Mouse (Mus musculus) liver, embryonic 18 days (tissue): Measurements from ENCODE around the gene Ngdn. TPM values are rescaled to one million over a fixed set of nuclear protein-coding genes. Genes with fewer than 3 reads are reported as not detected.

Experiments used
- polyA plus RNA-seq: library from polyadenylated mRNA; depleted of rRNA; stranded (reverse); fragments of >200 nt; gene quantifications from 2 replicates; pipeline ENCODE4 v1.2.3, GENCODE M21; 2012; rRNA removed

The Ngdn gene
- polyA plus RNA-seq: 20.9 and 22.6 TPM in 2 replicates

GRCm38 (mm10) chr14:55014991-55015766 lies at the start of gene Ngdn:
Ngdn (plus strand) TSS chr14:55015454.

GRCm38 (mm10) chr14:54966320-54966977 lies 48.8 kb upstream of the Ngdn start, which contains the start of gene Myh6:
Myh6 (minus strand) TSS chr14:54966927.

GRCm38 (mm10) chr14:54976633-54977032 lies 38.6 kb upstream of the Ngdn start, which contains the start of gene Gm17428:
Gm17428 (plus strand) TSS chr14:54976933.

GRCm38 (mm10) chr14:54994136-54994868 lies 21.0 kb upstream of the Ngdn start, which contains the start of gene Myh7:
Myh7 (minus strand) TSS chr14:54994626.

Other genes starting within 250 kb of the Ngdn start
- gene Slc7a8, start 233.5 kb upstream of the Ngdn start, polyA plus RNA-seq: 4.7 and 5.1 TPM in 2 replicates
- not detected in 2 replicates for gene Rnf212b, start 201.3 kb upstream of the Ngdn start, polyA plus RNA-seq
- 1.5 and 2.1 TPM in 2 replicates for gene Homez, start 144.5 kb upstream of the Ngdn start, polyA plus RNA-seq
- 1.9 and 2.0 TPM in 2 replicates for gene Ppp1r3e, start 137.9 kb upstream of the Ngdn start, polyA plus RNA-seq
- 8.9 and 9.0 TPM in 2 replicates for gene Bcl2l2, start 132.1 kb upstream of the Ngdn start, polyA plus RNA-seq
- 0.07 and 0.12 TPM in 2 replicates for gene Gm20521, start 132.0 kb upstream of the Ngdn start, polyA plus RNA-seq
- 101 and 125 TPM in 2 replicates for gene Pabpn1, start 123.0 kb upstream of the Ngdn start, polyA plus RNA-seq
- gene Slc22a17, start 102.3 kb upstream of the Ngdn start, polyA plus RNA-seq: 4.2 and 5.5 TPM in 2 replicates
- gene Efs, start 89.3 kb upstream of the Ngdn start, polyA plus RNA-seq: 0.38 and 0.47 TPM in 2 replicates
- not detected in 2 replicates for gene Il25, start 82.8 kb upstream of the Ngdn start, polyA plus RNA-seq
- 0.04 TPM in 1 of 2 replicates, not detected in the other for gene Cmtm5, start 79.2 kb upstream of the Ngdn start, polyA plus RNA-seq
- 0.05 and 0.14 TPM in 2 replicates for gene Myh6, start 48.5 kb upstream of the Ngdn start, polyA plus RNA-seq
- gene Gm17428, start 38.5 kb upstream of the Ngdn start, polyA plus RNA-seq: not detected in 2 replicates
- gene Myh7, start 20.8 kb upstream of the Ngdn start, polyA plus RNA-seq: 0.06 and 0.11 TPM in 2 replicates
- gene Zfhx2, start 76.9 kb downstream of the Ngdn start, polyA plus RNA-seq: 0.26 and 0.29 TPM in 2 replicates
- 3.3 and 3.6 TPM in 2 replicates for gene Thtpa, start 79.3 kb downstream of the Ngdn start, polyA plus RNA-seq
- gene Ap1g2, start 91.1 kb downstream of the Ngdn start, polyA plus RNA-seq: 8.7 and 9.3 TPM in 2 replicates
- 0.02 and 0.03 TPM in 2 replicates for gene Jph4, start 101.5 kb downstream of the Ngdn start, polyA plus RNA-seq
- gene Dhrs2, start 206.6 kb downstream of the Ngdn start, polyA plus RNA-seq: 0.03 TPM in 1 of 2 replicates, not detected in the other